In genomic region chr5:102491554-102491953, GRCm38 (mm10) we compare ENCODE assay signal across 31 mouse cellular contexts. TPM values are rescaled to one million over a fixed set of nuclear protein-coding genes. Genes with fewer than 3 reads are reported as not detected.
DNase-seq lines count a peak whose midpoint lies in the region; ATAC-seq lines count a peak whose summit lies in the region.
"Had no signal": no experiment of that assay in that cellular context is flagged by ENCODE, and none has a peak within 500 bp of the region (broad histone marks: within the 10 kb centered on the region; RNA-seq: fewer than 3 reads in every experiment).

No protein-coding gene starts in this region.

- no peaks in the 10 kb centered on the region for H3K9me3 ChIP-seq in embryonic facial prominence, embryonic 15.5 days (replicated peaks)
- H3K9me3 ChIP-seq in limb, embryonic 15.5 days = no peaks in the 10 kb centered on the region
- H3K9me3 ChIP-seq: hindbrain, embryonic 12.5 days; liver, embryonic 12.5 days; midbrain, embryonic 10.5 days; midbrain, embryonic 15.5 days; neural tube, embryonic 15.5 days had no signal

- no peaks in the 10 kb centered on the region for H3K36me3 ChIP-seq in embryonic facial prominence, embryonic 15.5 days
- no peaks in the 10 kb centered on the region for H3K36me3 ChIP-seq in limb, embryonic 15.5 days
- H3K36me3 ChIP-seq: hindbrain, embryonic 12.5 days; intestine, embryonic 15.5 days; liver, embryonic 12.5 days; midbrain, embryonic 10.5 days; midbrain, embryonic 15.5 days; neural tube, embryonic 15.5 days had no signal

- H3K4me1 ChIP-seq in embryonic facial prominence, embryonic 15.5 days = 0 out of 2 replicates have a peak, but pooled peaks cover 3% of the 10 kb centered on the region
- H3K4me1 ChIP-seq in limb, embryonic 15.5 days = peaks cover 7% of the 10 kb centered on the region; the same call in 1 of the 2 replicates
- H3K4me1 ChIP-seq: hindbrain, embryonic 12.5 days; intestine, embryonic 15.5 days; liver, embryonic 12.5 days; neural tube, embryonic 15.5 days had no signal

- H3K27me3 ChIP-seq in embryonic facial prominence, embryonic 15.5 days = no peaks in the 10 kb centered on the region
- H3K27me3 ChIP-seq in limb, embryonic 15.5 days = no peaks in the 10 kb centered on the region
- H3K27me3 ChIP-seq: hindbrain, embryonic 12.5 days; intestine, embryonic 15.5 days; liver, embryonic 12.5 days; midbrain, embryonic 15.5 days; neural tube, embryonic 15.5 days had no signal

- H3K4me2 ChIP-seq in embryonic facial prominence, embryonic 15.5 days (replicated peaks) = peak overlapping the region; percentile 17; the same call in 1 of the 2 replicates
- 0 out of 2 replicates have a peak overlapping the region, but pooled peaks have one; percentile 6 for H3K4me2 ChIP-seq in limb, embryonic 15.5 days
- H3K4me2 ChIP-seq: hindbrain, embryonic 12.5 days; intestine, embryonic 15.5 days; liver, embryonic 12.5 days; midbrain, embryonic 15.5 days; neural tube, embryonic 15.5 days had no signal

- WGBS in embryonic facial prominence, embryonic 15.5 days = 64% methylated on average over 5 of the region's 5 CpGs
- WGBS in limb, embryonic 15.5 days = 43% methylated on average over 5 of the region's 5 CpGs

- no peak overlapping the region for H3K4me3 ChIP-seq in embryonic facial prominence, embryonic 15.5 days (replicated peaks)
- H3K4me3 ChIP-seq in limb, embryonic 15.5 days = no peak overlapping the region
- H3K4me3 ChIP-seq: hindbrain, embryonic 12.5 days; intestine, embryonic 15.5 days; liver, embryonic 12.5 days; midbrain, embryonic 10.5 days; midbrain, embryonic 15.5 days; neural tube, embryonic 15.5 days had no signal

- 0 out of 2 replicates have a peak overlapping the region, but pooled peaks have one; percentile 13 for H3K27ac ChIP-seq in embryonic facial prominence, embryonic 15.5 days (replicated peaks)
- H3K27ac ChIP-seq in limb, embryonic 15.5 days = peak overlapping the region; percentile 64
- H3K27ac ChIP-seq: hindbrain, embryonic 12.5 days; hindbrain, postnatal 0 days; intestine, embryonic 15.5 days; kidney, postnatal 0 days; liver, embryonic 12.5 days; midbrain, embryonic 10.5 days; midbrain, embryonic 15.5 days; neural tube, embryonic 15.5 days had no signal

- ATAC-seq in embryonic facial prominence, embryonic 15.5 days (ENCODE audit: insufficient number of reproducible peaks, low FRiP score, low TSS enrichment, low read depth) = no peak
- ATAC-seq in limb, embryonic 15.5 days (ENCODE audit: insufficient number of reproducible peaks, low FRiP score, low TSS enrichment, low read depth) = no peak
- ATAC-seq: forebrain, embryonic 14.5 days; hindbrain, postnatal 0 days; intestine, embryonic 15.5 days; liver, embryonic 12.5 days; liver, postnatal 0 days; midbrain, embryonic 15.5 days; Patski had no signal

- H3K9ac ChIP-seq in embryonic facial prominence, embryonic 15.5 days = no peak overlapping the region
- H3K9ac ChIP-seq in limb, embryonic 15.5 days = no peak overlapping the region
- H3K9ac ChIP-seq: hindbrain, embryonic 12.5 days; intestine, embryonic 15.5 days; liver, embryonic 12.5 days; liver, postnatal 0 days; midbrain, embryonic 15.5 days; neural tube, embryonic 15.5 days had no signal

- peak; percentile 43 for DNase-seq in heart, adult 11 months
- no peak for DNase-seq in heart, postnatal 4 days
- DNase-seq in spleen, postnatal 10 days (ENCODE audit: low spot score in 2 of 2) = no peak
- no peak for DNase-seq in ovary, postnatal 10 days (ENCODE audit: low spot score)
- DNase-seq in lung, postnatal 25 days (ENCODE audit: low spot score) = no peak
- DNase-seq: adrenal gland, postnatal 25 days; cerebellum, adult 2 months; cerebellum, postnatal 14 days; gastrocnemius, postnatal 36 days; heart, postnatal 14 days; kidney, adult 2 months; kidney, postnatal 4 days; layer of hippocampus, postnatal 36 days; left cerebral cortex, postnatal 4 days; liver, postnatal 0 days; lung, postnatal 4 days; right cerebral cortex, postnatal 25 days; thymus, postnatal 25 days had no signal

RNA-seq across cellular contexts. Expression of gene Arhgap24, which starts 10.4 kb away (rescaled TPM):
- 10 to 100 TPM; 17.2 to 18.3 TPM for total RNA-seq in heart, postnatal 4 days (2021)
- polyA plus RNA-seq in embryonic facial prominence, embryonic 15.5 days (2015; fragmentation: Nextera tagmentation; extraction: Ambion mirVana) = 34.0 and 34.9 TPM in 2 replicates
- polyA plus RNA-seq in limb, embryonic 15.5 days (2015; fragmentation: Nextera tagmentation; extraction: Ambion mirVana) = 34.0 and 37.1 TPM in 2 replicates
- total RNA-seq: MEL had no signal
